Mouse (Mus musculus): ENCODE measurements around the gene Nradd.

DNA sequence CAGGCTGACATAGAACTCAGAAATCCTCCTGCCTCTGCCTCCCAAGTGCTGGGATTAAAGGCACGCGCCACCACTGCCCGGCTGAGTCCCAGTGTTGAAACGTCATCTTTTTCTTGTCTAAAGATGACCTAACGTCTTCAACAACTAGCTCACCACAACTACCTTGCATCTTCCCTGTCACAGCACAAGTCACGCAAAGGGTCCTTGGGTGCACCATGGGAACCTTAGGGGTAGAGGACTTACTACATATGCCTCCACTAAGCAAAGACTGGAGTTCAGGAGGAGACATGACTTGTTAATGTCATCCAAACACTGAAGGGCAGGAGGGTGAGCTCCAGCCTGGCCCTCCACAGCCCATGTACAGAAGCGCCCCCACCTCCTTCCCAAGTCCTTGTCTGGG is 3.6 kb downstream of the Nradd start:
- TF ChIP-seq CTCF (IDR thresholded peaks at IDR 0.05) (no peak), POLR2A (IDR thresholded peaks at IDR 0.05; ENCODE audit: insufficient read depth, low read depth, low read length) (no peak), EP300 (IDR thresholded peaks at IDR 0.05; ENCODE audit: insufficient read depth, low read depth, low read length) (no peak)

Measured in heart, adult 2 months (tissue).